Mouse (Mus musculus): ENCODE data around the gene Zcchc2. TPM values are rescaled to one million over a fixed set of nuclear protein-coding genes. Genes with fewer than 3 reads are reported as not detected.

Zcchc2 gene
- polyA plus RNA-seq (2012; rRNA removed), result 12.8 and 13.4 TPM in 2 replicates

GRCm38 (mm10) chr1:105990138-105990821 is at the start of gene Zcchc2:
Zcchc2 (plus strand) TSS chr1:105990406.

Other genes starting within 250 kb of the Zcchc2 start
- gene Tnfrsf11a, start 209.7 kb upstream of the Zcchc2 start, polyA plus RNA-seq (2012; rRNA removed), result 92.3 and 103 TPM in 2 replicates
- gene Phlpp1, start 181.3 kb downstream of the Zcchc2 start, polyA plus RNA-seq (2012; rRNA removed), result 16.3 and 17.5 TPM in 2 replicates

Measured in colon, adult 2 months (tissue).